Mouse (Mus musculus): ENCODE data around the gene Zfp688. TPM values are rescaled to one million over a fixed set of nuclear protein-coding genes. Genes with fewer than 3 reads are reported as not detected.
"Not testable (repeated sequence)": the region's sequence is repeated elsewhere in the genome, so short reads cannot be mapped to it uniquely, and the experiment has no call there.

Zfp688 gene
- polyA plus RNA-seq, 1 experiment from 2014 or later, result 37.7 TPM

DNA sequence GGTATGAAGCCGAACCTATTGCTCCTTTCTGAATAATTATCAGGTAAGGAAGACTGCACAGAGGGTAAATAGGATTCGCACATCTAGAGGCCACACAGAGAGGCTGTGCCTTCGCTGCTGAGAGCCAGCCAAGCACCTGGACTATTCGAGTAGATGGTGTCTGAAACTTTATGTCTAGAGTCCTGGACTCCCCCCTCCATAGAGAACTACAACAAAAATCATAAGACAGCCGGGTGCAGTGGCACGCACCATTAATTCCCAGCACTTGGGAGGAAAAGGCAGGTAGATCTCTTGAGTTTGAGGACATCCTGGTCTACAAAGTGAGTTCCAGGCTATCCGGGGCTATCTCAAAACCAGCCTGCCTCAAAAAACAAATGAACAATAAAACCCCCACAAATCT, 28.1 kb upstream of the Zfp688 start:
- Histone ChIP-seq H3K4me1 (replicated peaks) (peaks cover 51% of the 10 kb centered on the region), H3K9me3 (no peaks in the 10 kb centered on the region), H3K4me3 (peak overlapping the region; percentile 73), H3K4me2 (peak overlapping the region; percentile 83), H3K36me3 (peaks cover 39% of the 10 kb centered on the region), H3K9ac (peak overlapping the region; percentile 90), H3K27me3 (no peaks in the 10 kb centered on the region), H3K27ac (replicated peaks) (peak overlapping the region; percentile 73; the same call in 1 of the 2 replicates)
- no peak for ATAC-seq (ENCODE audit: low read depth)
- 77% methylated on average over 7 of the region's 7 CpGs for WGBS

DNA sequence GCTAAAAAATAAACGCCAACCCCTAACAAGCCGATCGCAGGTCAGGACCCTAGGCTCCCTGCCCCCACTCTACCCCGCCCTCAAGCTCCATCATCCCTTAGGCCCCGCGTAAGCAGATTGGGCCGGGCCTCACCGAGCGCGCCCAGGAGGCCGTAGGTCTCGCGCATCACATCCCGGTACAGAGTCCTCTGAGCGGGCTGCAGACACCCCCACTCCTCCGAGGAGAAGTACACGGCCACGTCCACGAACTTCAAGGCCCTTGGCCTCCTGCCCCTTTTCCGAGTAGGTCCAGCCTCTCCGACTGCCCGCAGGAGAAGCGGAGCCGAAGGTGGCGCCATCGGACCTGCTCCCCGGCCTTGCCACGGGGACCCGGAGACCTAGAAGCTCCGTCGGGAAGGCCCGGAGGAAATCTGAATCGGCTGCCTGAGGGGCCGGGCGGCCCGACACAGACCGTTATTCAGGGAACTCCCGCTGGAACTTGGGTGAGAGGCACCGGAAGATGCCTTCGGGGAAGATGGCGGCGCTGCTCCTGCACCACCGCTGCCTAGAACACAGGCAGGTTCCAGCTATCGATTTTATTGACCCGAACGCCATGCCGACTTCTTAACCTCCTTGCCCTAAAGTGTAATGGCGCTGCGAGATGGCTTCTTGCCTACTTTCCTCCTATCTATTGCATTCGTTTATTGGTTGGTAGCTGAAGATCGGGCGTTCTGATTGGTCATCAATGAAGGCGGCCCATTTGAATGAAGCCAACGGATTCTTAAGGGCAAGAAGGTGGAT, 26.8 kb upstream of the Zfp688 start, which contains the start of gene Zfp689:
Gene Zfp689 (minus strand): TSS at position 638 of the 780 bp plus-strand sequence.
- WGBS, result under 1% methylated on average over 54 of the region's 54 CpGs
- ATAC-seq (ENCODE audit: low read depth), result peak; percentile 92
- peaks cover 51% of the 10 kb centered on the region for H3K4me1 ChIP-seq (replicated peaks)
- no peaks in the 10 kb centered on the region for H3K9me3 ChIP-seq
- H3K27ac ChIP-seq (replicated peaks), result peak within 1 kb of the TSS; percentile 96
- peak within 1 kb of the TSS; percentile 83 for H3K4me2 ChIP-seq
- peaks cover 47% of the 10 kb centered on the region for H3K36me3 ChIP-seq
- H3K9ac ChIP-seq, result peak within 1 kb of the TSS; percentile 90
- H3K4me3 ChIP-seq, result peak within 1 kb of the TSS; percentile 73
- H3K27me3 ChIP-seq, result no peaks in the 10 kb centered on the region

DNA sequence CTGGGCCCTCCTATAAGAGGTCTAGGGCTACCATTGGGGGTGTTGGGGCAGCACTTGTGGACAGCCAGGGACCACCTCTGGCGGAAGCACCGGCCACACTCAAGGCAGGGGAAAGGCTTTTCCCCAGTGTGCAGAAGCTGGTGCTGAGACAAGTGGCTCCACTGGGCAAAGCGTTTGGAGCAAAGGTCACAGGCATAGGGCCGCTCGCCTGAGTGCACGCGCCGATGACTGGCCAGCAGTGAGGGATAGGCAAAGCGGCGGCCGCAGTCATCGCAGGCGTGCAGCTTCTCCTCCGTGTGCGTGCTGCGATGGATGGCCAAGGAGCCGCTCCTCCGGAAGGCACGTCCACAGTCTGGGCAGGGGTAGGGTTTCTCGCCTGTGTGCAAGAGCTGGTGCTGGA, 22.1 kb upstream of the Zfp688 start:
- Histone ChIP-seq H3K9me3 (no peaks in the 10 kb centered on the region; the same call in 1 of the 2 replicates), H3K4me3 (no peak overlapping the region), H3K9ac (no peak overlapping the region), H3K27me3 (no peaks in the 10 kb centered on the region), H3K4me2 (no peak overlapping the region), H3K27ac (replicated peaks) (no peak overlapping the region), H3K36me3 (peaks cover 55% of the 10 kb centered on the region), H3K4me1 (replicated peaks) (peaks cover 9% of the 10 kb centered on the region)
- ATAC-seq (ENCODE audit: low read depth), result no peak
- WGBS, result 85% methylated on average over 20 of the region's 20 CpGs

DNA sequence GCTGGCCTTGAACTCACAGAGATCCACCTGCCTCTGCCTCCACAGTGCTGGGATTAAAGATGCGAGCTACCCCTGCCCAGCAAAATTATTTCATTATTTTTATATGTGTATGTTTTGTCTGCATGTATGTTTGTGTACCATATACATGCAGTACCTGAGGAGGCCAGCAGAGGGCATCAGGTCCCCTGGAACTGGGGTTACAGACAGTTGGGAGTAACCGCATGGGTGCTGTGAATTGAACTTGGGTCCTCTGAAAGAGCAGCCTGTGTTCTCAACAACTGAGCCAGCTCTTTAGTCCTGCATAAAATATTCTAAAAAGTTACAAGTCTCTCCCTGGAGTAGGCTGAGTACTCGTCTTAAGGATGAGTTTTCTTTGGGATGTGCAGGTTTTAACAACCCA, 15.9 kb upstream of the Zfp688 start:
- H3K9ac ChIP-seq, result no peak overlapping the region
- no peaks in the 10 kb centered on the region for H3K4me1 ChIP-seq (replicated peaks)
- ATAC-seq (ENCODE audit: low read depth), result no peak
- H3K36me3 ChIP-seq, result peaks cover 14% of the 10 kb centered on the region
- no peaks in the 10 kb centered on the region for H3K27me3 ChIP-seq
- no peak overlapping the region for H3K27ac ChIP-seq (replicated peaks)
- H3K4me2 ChIP-seq, result no peak overlapping the region
- H3K4me3 ChIP-seq, result no peak overlapping the region
- WGBS, result 92% methylated on average over 3 of the region's 3 CpGs
- H3K9me3 ChIP-seq, result peaks cover 13% of the 10 kb centered on the region

DNA sequence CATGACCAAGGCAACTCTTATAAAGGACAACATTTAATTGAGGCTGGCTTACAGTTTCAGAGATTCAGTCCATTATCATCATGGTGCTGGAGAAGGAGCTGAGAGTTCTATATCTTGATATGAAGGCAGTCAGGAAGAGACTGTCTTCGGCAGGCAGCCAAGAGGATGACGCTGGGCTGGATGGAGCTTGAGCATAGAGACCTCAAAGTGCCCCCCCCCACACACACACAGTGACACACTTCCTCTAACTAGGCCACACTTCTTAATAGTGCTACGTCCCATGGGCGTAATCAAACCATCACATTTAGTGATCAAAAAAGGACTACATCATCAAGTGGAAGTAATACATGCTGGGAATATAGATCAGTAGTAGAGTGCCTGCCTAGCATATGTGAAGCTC, 13.3 kb upstream of the Zfp688 start:
- ATAC-seq (ENCODE audit: low read depth), result no peak
- Histone ChIP-seq H3K4me2 (no peak overlapping the region), H3K9ac (no peak overlapping the region), H3K9me3 (peaks cover 13% of the 10 kb centered on the region), H3K27ac (replicated peaks) (no peak overlapping the region), H3K27me3 (no peaks in the 10 kb centered on the region), H3K4me1 (replicated peaks) (no peaks in the 10 kb centered on the region), H3K4me3 (no peak overlapping the region), H3K36me3 (no peaks in the 10 kb centered on the region)
- 90% methylated on average over 4 of the region's 4 CpGs for WGBS

DNA sequence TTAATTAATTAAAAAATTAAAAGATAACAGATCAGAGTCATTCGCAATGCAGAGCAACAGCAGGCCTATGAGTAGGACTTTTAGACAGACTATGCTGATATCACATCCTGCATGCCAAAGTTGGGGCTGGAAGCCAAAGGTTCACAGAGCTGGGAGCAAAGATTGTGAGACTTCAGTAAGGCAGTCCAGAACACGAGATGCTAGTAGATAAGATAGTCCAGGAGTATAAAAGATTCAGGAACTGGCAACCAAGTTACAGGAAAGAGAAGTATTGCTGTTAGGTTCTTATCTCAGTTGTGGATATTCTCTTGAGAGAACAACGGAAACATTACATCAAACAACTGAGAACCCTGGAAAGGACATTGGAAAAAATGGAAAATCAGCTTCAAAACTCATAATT, 4.5 kb upstream of the Zfp688 start:
- Histone ChIP-seq H3K36me3 (no peaks in the 10 kb centered on the region), H3K4me3 (no peak overlapping the region), H3K4me2 (no peak overlapping the region), H3K27ac (replicated peaks) (no peak overlapping the region), H3K27me3 (peaks cover 15% of the 10 kb centered on the region), H3K9me3 (no peaks in the 10 kb centered on the region), H3K4me1 (replicated peaks) (peaks cover 9% of the 10 kb centered on the region), H3K9ac (no peak overlapping the region)
- no peak for ATAC-seq (ENCODE audit: low read depth)
- WGBS, result 76% methylated on average over 3 of the region's 3 CpGs

DNA sequence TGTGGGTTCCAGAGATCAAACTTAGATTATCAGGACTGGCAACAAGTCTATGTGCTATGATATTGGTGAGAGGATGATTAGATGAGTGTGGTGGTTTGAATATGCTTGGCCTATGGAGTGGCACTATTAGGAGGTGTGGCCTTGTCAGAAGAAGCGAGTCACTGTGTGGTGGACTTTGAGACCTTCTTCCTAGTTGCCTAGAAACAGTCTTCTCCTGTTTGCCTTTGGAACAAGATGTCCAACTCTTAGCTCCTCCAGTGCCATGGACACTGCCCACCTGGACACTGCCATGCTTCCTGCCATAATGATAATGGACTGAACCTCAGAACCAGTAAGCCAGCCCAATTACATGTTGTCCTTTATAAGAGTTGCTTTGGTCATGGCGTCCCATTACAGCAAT, 4.0 kb upstream of the Zfp688 start:
- peaks cover 14% of the 10 kb centered on the region for H3K4me1 ChIP-seq (replicated peaks)
- H3K36me3 ChIP-seq, result no peaks in the 10 kb centered on the region
- no peaks in the 10 kb centered on the region for H3K9me3 ChIP-seq
- peaks cover 15% of the 10 kb centered on the region for H3K27me3 ChIP-seq
- no peak overlapping the region for H3K9ac ChIP-seq
- no peak overlapping the region for H3K4me3 ChIP-seq
- ATAC-seq (ENCODE audit: low read depth), result no peak
- H3K4me2 ChIP-seq, result no peak overlapping the region
- 84% methylated on average over 2 of the region's 2 CpGs for WGBS
- H3K27ac ChIP-seq (replicated peaks), result no peak overlapping the region

DNA sequence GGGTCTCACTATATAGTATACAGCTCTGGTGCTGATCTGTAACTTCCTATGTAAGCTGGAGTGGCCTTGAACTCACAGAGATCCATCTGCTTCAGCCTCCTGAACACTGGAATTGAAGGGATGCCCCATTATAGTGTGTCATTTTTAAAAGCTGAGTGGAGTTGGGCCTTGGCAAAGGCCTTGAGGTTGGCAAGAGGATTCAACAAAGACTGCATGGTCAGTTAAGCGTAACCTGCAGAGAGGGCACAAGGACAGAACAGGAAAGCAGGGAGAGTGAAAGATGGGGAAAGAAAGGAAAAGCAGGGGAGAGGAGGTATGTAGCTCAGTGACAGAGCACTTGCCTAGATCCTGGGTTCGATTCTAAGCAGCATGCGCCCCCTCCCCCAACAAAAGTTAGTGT, 3.4 kb upstream of the Zfp688 start:
- Histone ChIP-seq H3K36me3 (no peaks in the 10 kb centered on the region), H3K4me2 (no peak overlapping the region), H3K4me3 (no peak overlapping the region), H3K9me3 (no peaks in the 10 kb centered on the region), H3K27me3 (peaks cover 15% of the 10 kb centered on the region), H3K4me1 (replicated peaks) (peaks cover 19% of the 10 kb centered on the region), H3K9ac (no peak overlapping the region), H3K27ac (replicated peaks) (no peak overlapping the region)
- 88% methylated on average over 3 of the region's 3 CpGs for WGBS
- no peak for ATAC-seq (ENCODE audit: low read depth)

DNA sequence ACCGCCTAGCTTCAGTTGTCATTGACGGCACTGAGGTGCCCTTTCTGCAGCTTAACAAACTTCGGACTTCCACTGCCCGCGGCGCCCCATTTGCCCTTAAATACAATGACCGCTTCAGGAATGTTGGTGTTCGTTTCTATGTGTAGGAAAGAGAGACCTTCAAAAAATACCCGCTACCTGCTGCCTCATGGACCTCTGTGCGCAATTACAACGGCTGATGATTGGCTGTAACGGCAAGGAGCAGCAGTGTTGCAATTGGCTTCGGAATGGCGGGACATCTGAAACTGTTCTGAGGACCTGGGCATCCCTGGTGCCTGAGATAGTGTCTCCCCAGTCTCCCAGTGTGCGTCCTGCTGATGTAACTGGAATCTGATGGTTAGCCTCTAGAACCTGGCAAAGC, 379 bp upstream of the Zfp688 start:
- peaks cover 19% of the 10 kb centered on the region for H3K4me1 ChIP-seq (replicated peaks)
- H3K36me3 ChIP-seq, result peaks cover 21% of the 10 kb centered on the region
- H3K4me3 ChIP-seq, result peak overlapping the region; percentile 74
- ATAC-seq (ENCODE audit: low read depth), result peak; percentile 79
- peaks cover 15% of the 10 kb centered on the region for H3K27me3 ChIP-seq
- H3K9me3 ChIP-seq, result no peaks in the 10 kb centered on the region
- H3K9ac ChIP-seq, result peak overlapping the region; percentile 88
- H3K27ac ChIP-seq (replicated peaks), result peak overlapping the region; percentile 85
- WGBS, result 0% methylated on average over 15 of the region's 15 CpGs
- peak overlapping the region; percentile 78 for H3K4me2 ChIP-seq

DNA sequence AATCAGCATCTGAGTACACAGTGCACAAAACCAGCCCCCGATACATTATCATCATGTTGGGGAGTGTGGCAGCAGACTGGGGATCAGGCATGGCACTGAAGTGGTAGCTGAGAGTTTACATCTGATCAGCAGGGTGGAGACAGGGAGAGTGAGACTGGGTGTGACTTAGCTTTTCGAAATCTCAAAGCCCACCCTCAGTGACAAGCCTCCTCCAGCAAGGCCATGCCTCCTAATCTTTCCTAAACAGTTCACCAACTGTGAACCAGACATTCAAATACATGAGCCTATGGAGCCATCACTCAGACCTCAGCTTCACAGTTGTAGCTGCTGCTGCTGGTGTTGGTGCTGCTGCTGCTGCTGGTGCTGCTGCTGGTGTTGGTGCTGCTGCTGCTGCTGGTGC, 10.4 kb downstream of the Zfp688 start:
- ATAC-seq (ENCODE audit: low read depth), result no peak
- 71% methylated on average over 2 of the region's 2 CpGs for WGBS

DNA sequence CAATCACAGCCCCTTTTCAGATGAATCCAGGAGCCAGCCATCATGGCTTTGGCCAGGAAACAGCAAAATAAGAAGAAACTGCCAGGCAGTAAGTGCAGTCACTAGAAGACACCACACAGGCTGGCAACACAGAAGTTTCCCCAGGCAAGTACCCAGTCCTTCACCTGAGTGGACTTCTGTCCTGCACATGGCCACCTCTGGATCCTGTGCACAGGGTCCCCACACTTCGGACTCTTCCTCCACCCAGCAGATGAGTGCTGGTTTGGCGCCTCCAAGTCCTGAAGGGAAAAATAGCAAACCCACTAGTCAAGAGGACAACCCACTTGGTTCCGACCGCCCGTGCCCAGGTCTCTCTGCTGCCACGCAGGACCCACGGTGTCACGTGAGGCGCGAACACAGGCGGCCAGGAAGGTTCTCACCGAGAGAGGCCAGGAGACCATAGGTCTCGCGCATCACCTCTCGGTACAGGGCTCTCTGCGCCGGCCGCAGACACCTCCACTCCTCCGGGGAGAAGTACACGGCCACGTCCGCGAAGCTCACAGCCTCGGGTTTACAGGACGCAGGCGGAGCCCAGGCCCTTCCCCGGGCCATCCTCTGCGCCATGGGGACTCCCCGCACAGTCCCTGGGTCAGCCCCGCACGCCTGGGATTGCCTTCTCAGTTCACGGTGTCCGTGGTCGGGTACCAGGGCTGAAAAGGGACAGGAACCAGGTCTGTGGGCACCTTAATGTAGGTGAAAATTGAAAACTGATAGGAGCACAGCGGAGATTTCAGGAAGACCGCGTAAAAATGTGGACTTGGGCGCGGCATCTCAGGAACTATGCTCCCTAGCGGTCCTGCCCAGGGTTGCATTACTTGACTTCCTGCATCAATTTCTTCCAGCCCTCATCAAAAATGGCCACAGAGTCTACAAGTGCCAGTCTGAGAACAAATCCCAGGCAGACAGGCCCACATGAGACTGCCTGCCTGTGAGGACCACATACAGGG, 15.6 kb downstream of the Zfp688 start, which contains the start of gene Zfp764:
Gene Zfp764 (minus strand): TSS at position 821 of the 986 bp plus-strand sequence.
- H3K27me3 ChIP-seq; H3K4me1 ChIP-seq (replicated peaks); H3K9me3 ChIP-seq; H3K36me3 ChIP-seq: not testable (repeated sequence)
- peak within 1 kb of the TSS; percentile 88 for H3K4me2 ChIP-seq
- peak within 1 kb of the TSS; percentile 84 for H3K9ac ChIP-seq
- 6% methylated on average over 40 of the region's 40 CpGs for WGBS
- peak; percentile 83 for ATAC-seq (ENCODE audit: low read depth)
- H3K27ac ChIP-seq (replicated peaks), result peak within 1 kb of the TSS; percentile 73
- H3K4me3 ChIP-seq, result peak within 1 kb of the TSS; percentile 57

More for the DNA sequence above, 10.4 kb downstream of the Zfp688 start:
- Histone ChIP-seq H3K27me3 (no peaks in the 10 kb centered on the region), H3K4me2 (no peak overlapping the region), H3K36me3 (peaks cover 8% of the 10 kb centered on the region; the same call in 1 of the 2 replicates), H3K9me3 (no peaks in the 10 kb centered on the region), H3K9ac (no peak overlapping the region), H3K27ac (replicated peaks) (no peak overlapping the region), H3K4me3 (no peak overlapping the region), H3K4me1 (replicated peaks) (peaks cover under 1% of the 10 kb centered on the region; the same call in 1 of the 2 replicates)

DNA sequence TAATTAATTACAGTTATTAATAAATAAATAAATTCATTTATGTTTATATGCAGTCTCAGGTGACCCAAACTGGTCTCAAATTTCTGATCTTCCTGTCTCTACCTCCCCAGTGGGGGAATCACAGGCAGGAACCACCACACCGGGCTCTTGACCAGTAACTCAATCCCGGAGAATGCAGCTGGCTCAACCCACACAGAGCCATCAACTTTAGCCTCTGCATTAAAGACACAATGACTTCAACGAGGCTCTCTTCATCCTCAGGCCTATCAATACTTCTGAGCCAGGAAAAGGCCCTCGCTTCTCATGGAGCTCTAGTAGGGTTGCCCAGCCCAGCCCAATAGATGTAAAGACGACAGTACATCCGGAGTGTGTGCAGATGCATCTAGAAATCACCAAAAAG, 17.8 kb downstream of the Zfp688 start:
- ATAC-seq (ENCODE audit: low read depth); H3K4me1 ChIP-seq (replicated peaks); H3K36me3 ChIP-seq; H3K4me3 ChIP-seq; H3K27ac ChIP-seq (replicated peaks); H3K9ac ChIP-seq; H3K27me3 ChIP-seq; H3K4me2 ChIP-seq; H3K9me3 ChIP-seq: not testable (repeated sequence)
- 95% methylated on average over 6 of the region's 6 CpGs for WGBS

Measured in neural tube, embryonic 13.5 days (tissue).